Mouse (Mus musculus) liver, embryonic 16.5 days (tissue): ENCODE measurements at regions not wholly inside any gene's neighbourhood (a gene's known extent, or its start where the extent isn't known, plus 50 kb on each side); places are given as distances from the start of the nearest gene placed in this dataset.

Experiments used
- ATAC-seq: fragments of 200-750 bp; cut with Nextera tagmentation; 2 replicates; pipeline ENCODE4 v1.8.0; 2017; ENCODE audit warnings: low read depth, mild to moderate bottlenecking, moderate number of reproducible peaks, moderate library complexity
- H3K27ac ChIP-seq: fragments of 300-500 bp; sonication (generic); 2 replicates; pipeline ENCODE4 v1.5.1; 2014; ENCODE audit warnings: mild to moderate bottlenecking, low read length
- H3K27me3 ChIP-seq: fragments of 300-500 bp; sonication (generic); 2 replicates; pipeline ENCODE4 v1.6.1; 2014; ENCODE audit warnings: low read depth, low read length, mixed read lengths; ENCODE audit not compliant: control insufficient read depth, insufficient read depth
- H3K36me3 ChIP-seq: fragments of 300-500 bp; sonication (generic); 2 replicates; pipeline ENCODE4 v1.6.1; 2014; ENCODE audit warnings: mild to moderate bottlenecking; ENCODE audit not compliant: control insufficient read depth, insufficient read depth
- H3K4me1 ChIP-seq: fragments of 300-500 bp; sonication (generic); 2 replicates; pipeline ENCODE4 v1.6.1; 2014; ENCODE audit warnings: low read depth, low read length, mixed read lengths; ENCODE audit not compliant: control insufficient read depth
- H3K4me2 ChIP-seq: fragments of 300-500 bp; sonication (generic); 2 replicates; pipeline ENCODE4 v1.6.1; 2014; ENCODE audit warnings: low read depth, low read length, mixed read lengths
- H3K4me3 ChIP-seq: fragments of 300-500 bp; sonication (generic); 2 replicates; pipeline ENCODE4 v1.5.1; 2014; ENCODE audit warnings: low read depth, mild to moderate bottlenecking, low read length
- H3K9ac ChIP-seq: fragments of 300-500 bp; sonication (generic); 2 replicates; pipeline ENCODE4 v1.6.1; 2014; ENCODE audit warnings: low read depth, low read length
- H3K9me3 ChIP-seq: fragments of 300-500 bp; sonication (generic); replicated peaks from 2 replicates; pipeline ENCODE4 v1.6.1; 2016; ENCODE audit warnings: low read length; ENCODE audit not compliant: control insufficient read depth
- WGBS: fragments of 180-500 bp; shearing (Covaris S2); extraction: QIAGEN DNeasy Blood & Tissue Kit; methylation state at CpG from one replicate; pipeline ENCODE4 v1.1.7; 2014; ENCODE audit not compliant: insufficient replicate concordance; 5-methylcytosine and 5-hydroxymethylcytosine counted together

- Histone ChIP-seq H3K27ac (no peak overlapping the region), H3K36me3 (no peaks in the 10 kb centered on the region), H3K4me3 (no peak overlapping the region), H3K9me3 (no peaks in the 10 kb centered on the region), H3K4me2 (no peak overlapping the region), H3K27me3 (no peaks in the 10 kb centered on the region), H3K4me1 (no peaks in the 10 kb centered on the region), H3K9ac (no peak overlapping the region)
- no peak for ATAC-seq
- 57% methylated on average over 7 of the region's 7 CpGs for WGBS
Observed at GRCm38 (mm10) chr15:94003145-94003544, 407.5 kb upstream of the Prickle1 start.

- H3K9ac ChIP-seq = no peak overlapping the region
- no peak for ATAC-seq
- no peaks in the 10 kb centered on the region for H3K9me3 ChIP-seq
- WGBS = 55% methylated on average over 4 of the region's 4 CpGs
- H3K4me3 ChIP-seq = no peak overlapping the region
- H3K36me3 ChIP-seq = no peaks in the 10 kb centered on the region
- no peak overlapping the region for H3K27ac ChIP-seq
- no peaks in the 10 kb centered on the region for H3K27me3 ChIP-seq
- H3K4me2 ChIP-seq = no peak overlapping the region
- H3K4me1 ChIP-seq = no peaks in the 10 kb centered on the region
Observed at GRCm38 (mm10) chr15:93994542-93994941, 398.9 kb upstream of the Prickle1 start.

DNA sequence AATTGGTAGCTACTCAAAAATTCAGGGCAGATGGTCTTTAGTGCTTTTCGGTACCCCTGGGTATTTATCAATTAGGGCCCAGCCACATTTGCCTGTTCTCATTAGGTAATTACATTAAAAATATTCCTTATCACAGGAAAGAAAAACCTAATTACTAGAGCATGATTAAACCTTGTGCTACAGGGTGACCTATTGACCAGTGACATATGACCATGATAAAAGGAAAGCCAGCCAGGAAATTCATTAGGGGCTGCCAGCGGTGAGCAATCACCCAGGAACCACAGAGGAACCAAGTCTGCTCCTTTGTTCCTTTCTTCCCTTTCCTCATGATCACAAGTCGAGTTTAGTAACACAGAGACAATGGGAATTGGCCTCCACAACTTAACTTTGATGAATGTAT, 394.4 kb upstream of the Prickle1 start:
- H3K27ac ChIP-seq = no peak overlapping the region
- no peak overlapping the region for H3K4me2 ChIP-seq
- H3K9me3 ChIP-seq = no peaks in the 10 kb centered on the region
- no peak for ATAC-seq
- no peak overlapping the region for H3K4me3 ChIP-seq
- H3K27me3 ChIP-seq = no peaks in the 10 kb centered on the region
- no peak overlapping the region for H3K9ac ChIP-seq
- H3K36me3 ChIP-seq = no peaks in the 10 kb centered on the region
- H3K4me1 ChIP-seq = no peaks in the 10 kb centered on the region
- 34% methylated on average over 3 of the region's 3 CpGs for WGBS

GRCm38 (mm10) chr15:93988367-93988766, 392.7 kb upstream of the Prickle1 start:
- 63% methylated on average over 5 of the region's 5 CpGs for WGBS
- H3K9me3 ChIP-seq = no peaks in the 10 kb centered on the region
- H3K9ac ChIP-seq = no peak overlapping the region
- no peak for ATAC-seq
- no peaks in the 10 kb centered on the region for H3K27me3 ChIP-seq
- H3K4me3 ChIP-seq = no peak overlapping the region
- H3K27ac ChIP-seq = no peak overlapping the region
- no peak overlapping the region for H3K4me2 ChIP-seq
- no peaks in the 10 kb centered on the region for H3K4me1 ChIP-seq
- no peaks in the 10 kb centered on the region for H3K36me3 ChIP-seq

DNA sequence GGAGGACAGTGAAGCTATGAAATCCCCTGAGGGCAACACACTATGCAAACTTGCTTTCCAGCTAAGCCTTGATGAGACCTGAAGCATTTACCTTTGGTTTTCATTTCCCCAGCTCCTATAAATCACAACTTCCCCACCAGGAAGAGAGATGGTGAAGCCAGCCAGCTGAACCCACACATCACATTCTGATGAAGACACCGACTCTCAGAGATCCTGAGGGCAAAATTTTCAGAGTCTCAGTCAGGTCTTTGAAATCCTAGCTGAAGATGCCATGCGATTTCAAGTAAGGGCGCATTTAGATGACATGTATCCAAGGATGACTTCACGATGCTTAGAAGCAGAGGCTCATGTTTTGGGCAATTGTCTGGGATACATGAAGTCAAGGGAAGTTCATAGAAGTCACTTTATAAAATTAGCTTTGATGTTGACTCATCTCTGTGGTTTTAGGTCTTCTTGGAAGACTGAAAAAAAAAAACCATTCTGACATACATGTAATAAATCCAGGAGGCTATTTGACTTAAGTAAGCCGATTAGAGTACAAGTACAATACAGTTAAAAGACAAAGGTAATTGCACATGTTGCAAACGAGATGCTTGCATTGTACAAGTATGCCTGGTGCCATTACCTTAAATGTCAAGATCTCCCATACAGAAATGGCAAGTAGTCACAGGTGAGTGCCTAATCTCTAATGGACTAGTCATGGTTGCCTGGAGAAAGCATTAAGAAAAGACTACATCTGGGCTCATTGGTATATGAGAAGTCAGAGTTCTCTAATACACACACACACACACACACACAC, 391.1 kb upstream of the Prickle1 start:
- H3K4me1 ChIP-seq = no peaks in the 10 kb centered on the region
- H3K27me3 ChIP-seq = no peaks in the 10 kb centered on the region
- H3K4me3 ChIP-seq = no peak overlapping the region
- no peak overlapping the region for H3K27ac ChIP-seq
- no peaks in the 10 kb centered on the region for H3K36me3 ChIP-seq
- no peak overlapping the region for H3K4me2 ChIP-seq
- H3K9ac ChIP-seq = no peak overlapping the region
- no peak for ATAC-seq
- H3K9me3 ChIP-seq = no peaks in the 10 kb centered on the region
- WGBS = 58% methylated on average over 6 of the region's 6 CpGs

- H3K9ac ChIP-seq = no peak overlapping the region
- H3K27me3 ChIP-seq = no peaks in the 10 kb centered on the region
- H3K9me3 ChIP-seq = no peaks in the 10 kb centered on the region
- no peak overlapping the region for H3K4me2 ChIP-seq
- ATAC-seq = no peak
- H3K36me3 ChIP-seq = no peaks in the 10 kb centered on the region
- no peak overlapping the region for H3K27ac ChIP-seq
- H3K4me3 ChIP-seq = no peak overlapping the region
- 76% methylated on average over 9 of the region's 9 CpGs for WGBS
- H3K4me1 ChIP-seq = no peaks in the 10 kb centered on the region
Observed at GRCm38 (mm10) chr15:93982091-93982490, 386.4 kb upstream of the Prickle1 start.

DNA sequence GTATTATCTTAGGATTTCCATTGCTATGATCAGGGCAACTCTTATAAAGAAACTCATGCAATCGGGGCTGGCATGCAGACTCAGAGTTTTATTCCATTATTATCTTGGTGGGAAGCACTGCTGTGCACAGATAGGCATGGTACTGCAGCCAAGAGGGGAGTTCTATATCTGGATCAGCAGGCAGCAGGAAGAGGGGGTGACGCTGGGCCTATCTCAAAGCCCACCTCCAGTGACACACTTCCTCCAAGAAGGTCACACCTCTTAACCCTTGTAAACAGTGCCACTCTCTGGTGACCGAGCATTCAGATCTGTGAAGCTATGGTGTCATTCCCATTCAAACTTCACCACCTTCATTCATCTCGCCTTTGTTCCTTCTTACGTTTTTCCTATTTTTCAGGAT, 381.8 kb upstream of the Prickle1 start:
- Histone ChIP-seq H3K4me3 (no peak overlapping the region), H3K27ac (no peak overlapping the region), H3K27me3 (no peaks in the 10 kb centered on the region), H3K36me3 (no peaks in the 10 kb centered on the region), H3K9ac (no peak overlapping the region), H3K9me3 (no peaks in the 10 kb centered on the region), H3K4me1 (no peaks in the 10 kb centered on the region), H3K4me2 (no peak overlapping the region)
- WGBS = 42% methylated on average over 5 of the region's 5 CpGs
- ATAC-seq = peak; percentile 35; the same call in 1 of the 2 replicates

DNA sequence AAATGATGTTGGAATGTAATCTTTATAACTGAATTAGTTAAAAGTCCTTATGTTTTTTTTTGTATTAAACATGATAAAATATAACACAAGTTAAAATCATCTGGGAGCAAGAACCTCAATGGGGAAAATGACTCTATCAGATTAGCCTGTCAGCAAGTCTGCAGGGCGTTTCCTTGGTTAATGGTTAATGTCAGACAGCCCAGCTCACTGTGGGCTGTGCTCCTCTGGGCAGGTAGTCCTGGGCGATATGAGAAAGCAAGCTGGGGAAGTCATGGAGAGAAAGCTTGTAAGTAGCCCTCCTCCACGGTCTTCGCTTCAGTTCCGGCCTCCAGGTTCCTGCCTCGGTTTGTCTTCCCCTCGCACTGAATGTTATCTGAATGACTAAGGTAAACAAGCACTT, 379.0 kb upstream of the Prickle1 start:
- H3K4me2 ChIP-seq = no peak overlapping the region

GRCm38 (mm10) chr15:93972979-93973378, 377.3 kb upstream of the Prickle1 start:
- 55% methylated on average over 5 of the region's 5 CpGs for WGBS

More for the DNA sequence above, 379.0 kb upstream of the Prickle1 start:
- ATAC-seq = no peak
- H3K4me3 ChIP-seq = no peak overlapping the region
- 12% methylated on average over 7 of the region's 7 CpGs for WGBS
- H3K36me3 ChIP-seq = no peaks in the 10 kb centered on the region
- H3K27ac ChIP-seq = no peak overlapping the region
- no peaks in the 10 kb centered on the region for H3K4me1 ChIP-seq
- H3K9ac ChIP-seq = no peak overlapping the region
- no peaks in the 10 kb centered on the region for H3K27me3 ChIP-seq
- no peaks in the 10 kb centered on the region for H3K9me3 ChIP-seq

More at GRCm38 (mm10) chr15:93972979-93973378, 377.3 kb upstream of the Prickle1 start:
- no peak for ATAC-seq
- Histone ChIP-seq H3K4me1 (no peaks in the 10 kb centered on the region), H3K27me3 (no peaks in the 10 kb centered on the region), H3K4me3 (no peak overlapping the region), H3K9me3 (no peaks in the 10 kb centered on the region), H3K36me3 (no peaks in the 10 kb centered on the region), H3K4me2 (no peak overlapping the region), H3K27ac (no peak overlapping the region), H3K9ac (no peak overlapping the region)
